Mouse (Mus musculus) testis, adult 2 months (tissue): Measurements from ENCODE around the gene Lgmn. TPM values are rescaled to one million over a fixed set of nuclear protein-coding genes. Genes with fewer than 3 reads are reported as not detected.

Experiments
- H3K27ac ChIP-seq: fragments of 200-500 bp; 2 replicates; pipeline ENCODE4 v1.5.1; 2012; ENCODE audit warnings: low read depth, low read length; ENCODE audit not compliant: control insufficient read depth, insufficient read depth
- H3K27me3 ChIP-seq: fragments of 200-500 bp; 2 replicates; pipeline ENCODE4 v1.6.1; 2012; ENCODE audit warnings: mild to moderate bottlenecking, low read length, moderate library complexity; ENCODE audit not compliant: control insufficient read depth, insufficient read depth
- H3K36me3 ChIP-seq: fragments of 200-500 bp; 2 replicates; pipeline ENCODE4 v1.6.1; 2012; ENCODE audit warnings: mild to moderate bottlenecking, low read length; ENCODE audit not compliant: control insufficient read depth, insufficient read depth
- H3K4me1 ChIP-seq: fragments of 200-500 bp; 2 replicates; pipeline ENCODE4 v1.6.1; 2012; ENCODE audit warnings: low read length; ENCODE audit not compliant: control insufficient read depth, insufficient read depth
- H3K4me3 ChIP-seq: fragments of 200-500 bp; 2 replicates; pipeline ENCODE4 v1.5.1; 2012; ENCODE audit warnings: low read depth, mild to moderate bottlenecking, low read length, moderate library complexity, mixed read lengths; ENCODE audit not compliant: control insufficient read depth
- CTCF ChIP-seq: fragments of 200-500 bp; IDR thresholded peaks from 2 replicates; pipeline ENCODE4 v1.5.1; 2012; ENCODE audit warnings: low read depth, mild to moderate bottlenecking, inconsistent platforms, low read length, moderate library complexity; ENCODE audit not compliant: control insufficient read depth, insufficient read depth, insufficient replicate concordance
- POLR2A ChIP-seq: fragments of 200-500 bp; IDR thresholded peaks from 2 replicates; pipeline ENCODE4 v1.6.1; 2012; ENCODE audit warnings: low read depth, mild to moderate bottlenecking, inconsistent platforms, low read length, moderate library complexity; ENCODE audit not compliant: control insufficient read depth
- polyA plus RNA-seq: library from polyadenylated mRNA; depleted of rRNA; stranded (reverse); fragments of >200 nt; gene quantifications from 2 replicates; pipeline ENCODE4 v1.2.3, GENCODE M21; 2012

The Lgmn gene
- polyA plus RNA-seq, 1 experiment: 39.5 TPM

GRCm38 (mm10) chr12:102422623-102423320 is 16.8 kb downstream of the Lgmn start:
- H3K36me3 ChIP-seq: no peaks in the 10 kb centered on the region
- no peak overlapping the region for H3K27ac ChIP-seq
- H3K4me1 ChIP-seq: no peaks in the 10 kb centered on the region
- no peak for TF ChIP-seq CTCF
- no peak for TF ChIP-seq POLR2A
- H3K27me3 ChIP-seq: no peaks in the 10 kb centered on the region
- no peak overlapping the region for H3K4me3 ChIP-seq

DNA sequence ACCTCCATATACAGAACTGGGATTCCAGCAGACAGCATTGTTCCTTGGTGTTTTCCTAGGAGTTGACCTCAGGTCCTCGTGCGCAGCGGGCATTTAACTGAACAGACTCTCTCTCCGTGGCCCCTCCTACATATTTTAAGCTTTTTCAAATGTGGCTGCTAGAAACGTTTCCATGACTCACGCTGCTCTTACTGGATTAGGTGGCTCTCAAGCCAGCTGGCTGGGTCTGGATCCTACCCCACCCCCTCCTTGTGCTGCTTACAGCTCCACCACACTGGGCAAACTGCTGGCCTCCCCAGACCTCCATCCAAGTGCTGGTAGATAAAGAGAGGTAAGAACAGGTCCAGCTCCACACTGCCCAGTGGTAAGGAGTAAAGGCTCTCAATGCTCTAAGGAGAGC is 17.5 kb downstream of the Lgmn start:
- no peak overlapping the region for H3K4me3 ChIP-seq
- H3K36me3 ChIP-seq: no peaks in the 10 kb centered on the region
- H3K27me3 ChIP-seq: no peaks in the 10 kb centered on the region
- H3K27ac ChIP-seq: no peak overlapping the region
- TF ChIP-seq POLR2A: no peak
- no peak for TF ChIP-seq CTCF
- H3K4me1 ChIP-seq: no peaks in the 10 kb centered on the region

GRCm38 (mm10) chr12:102420168-102420890 is 19.3 kb downstream of the Lgmn start:
- no peaks in the 10 kb centered on the region for H3K36me3 ChIP-seq
- no peaks in the 10 kb centered on the region for H3K4me1 ChIP-seq
- no peak overlapping the region for H3K27ac ChIP-seq
- no peaks in the 10 kb centered on the region for H3K27me3 ChIP-seq
- H3K4me3 ChIP-seq: no peak overlapping the region
- TF ChIP-seq CTCF (no peak), POLR2A (no peak)

DNA sequence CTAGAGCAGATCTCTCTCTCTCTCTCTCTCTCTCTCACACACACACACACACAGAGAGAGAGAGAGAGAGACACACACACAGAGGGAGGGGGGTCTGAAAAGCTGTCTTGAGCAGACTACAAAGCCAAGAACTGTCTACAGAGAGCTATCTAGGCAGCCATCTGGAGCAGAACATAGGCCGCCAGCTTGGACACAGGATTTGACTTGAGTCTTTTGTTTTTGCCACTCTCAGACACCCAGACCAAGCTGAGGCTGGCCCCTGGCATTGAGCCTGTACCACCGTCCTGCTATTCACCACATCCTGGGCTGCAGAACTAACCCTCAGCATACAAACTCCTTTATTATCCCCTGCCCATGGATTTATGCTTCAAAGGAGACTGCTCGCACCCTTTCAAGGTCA is 20.1 kb downstream of the Lgmn start:
- no peaks in the 10 kb centered on the region for H3K27me3 ChIP-seq
- no peak overlapping the region for H3K27ac ChIP-seq
- H3K4me3 ChIP-seq: no peak overlapping the region
- no peaks in the 10 kb centered on the region for H3K4me1 ChIP-seq
- TF ChIP-seq CTCF (no peak), POLR2A (no peak)
- H3K36me3 ChIP-seq: no peaks in the 10 kb centered on the region

DNA sequence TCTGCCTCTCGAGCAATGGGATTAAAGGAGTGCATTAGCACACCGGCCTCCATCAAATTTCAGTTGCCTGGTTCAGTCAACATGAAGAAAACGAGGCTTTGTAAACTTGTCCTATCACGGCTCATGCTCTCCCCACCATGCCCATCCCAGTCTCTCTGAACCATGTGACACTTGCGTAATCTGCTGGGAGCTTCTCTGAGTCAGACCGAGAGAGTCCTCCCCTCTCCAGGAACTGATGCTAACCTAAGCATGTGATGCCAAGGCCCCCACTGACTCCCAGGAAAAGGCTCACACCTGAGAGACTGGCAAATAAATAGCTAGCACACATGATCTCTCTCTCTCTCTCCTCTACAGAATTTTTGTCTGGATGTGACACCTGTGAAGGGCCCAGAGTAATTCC is 21.9 kb downstream of the Lgmn start:
- H3K36me3 ChIP-seq: no peaks in the 10 kb centered on the region
- TF ChIP-seq CTCF: no peak
- no peaks in the 10 kb centered on the region for H3K4me1 ChIP-seq
- H3K4me3 ChIP-seq: no peak overlapping the region
- H3K27ac ChIP-seq: no peak overlapping the region
- H3K27me3 ChIP-seq: no peaks in the 10 kb centered on the region

DNA sequence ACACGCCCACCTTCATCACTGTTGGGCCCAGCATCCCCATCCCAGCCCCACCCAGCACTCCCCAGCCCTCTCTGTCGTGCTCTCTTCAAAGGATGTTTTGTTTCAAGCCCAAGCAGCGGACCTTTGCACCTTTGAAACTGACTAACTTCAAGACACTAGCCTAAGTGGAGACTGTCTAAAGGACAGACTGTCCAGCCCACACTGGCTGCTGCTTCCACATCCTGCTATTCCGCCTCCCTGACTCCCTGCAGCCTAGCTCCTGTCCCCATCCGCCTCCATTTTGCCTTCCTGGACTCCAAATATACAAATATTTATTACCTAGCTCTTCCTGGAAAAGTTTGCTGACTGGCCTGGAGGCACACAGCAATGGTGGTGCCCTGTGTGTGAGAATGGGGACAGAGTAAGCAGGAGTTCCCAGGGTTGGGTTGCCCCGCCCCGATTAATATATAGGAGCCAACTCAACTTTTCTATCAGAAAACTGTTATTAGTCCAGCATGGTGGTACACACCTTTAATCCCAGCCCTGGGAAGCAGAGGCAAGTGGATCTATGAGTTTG is 22.6 kb downstream of the Lgmn start:
- Histone ChIP-seq H3K27me3 (no peaks in the 10 kb centered on the region), H3K27ac (no peak overlapping the region), H3K36me3 (no peaks in the 10 kb centered on the region), H3K4me3 (no peak overlapping the region), H3K4me1 (no peaks in the 10 kb centered on the region)
- TF ChIP-seq CTCF: no peak
- TF ChIP-seq POLR2A: no peak

DNA sequence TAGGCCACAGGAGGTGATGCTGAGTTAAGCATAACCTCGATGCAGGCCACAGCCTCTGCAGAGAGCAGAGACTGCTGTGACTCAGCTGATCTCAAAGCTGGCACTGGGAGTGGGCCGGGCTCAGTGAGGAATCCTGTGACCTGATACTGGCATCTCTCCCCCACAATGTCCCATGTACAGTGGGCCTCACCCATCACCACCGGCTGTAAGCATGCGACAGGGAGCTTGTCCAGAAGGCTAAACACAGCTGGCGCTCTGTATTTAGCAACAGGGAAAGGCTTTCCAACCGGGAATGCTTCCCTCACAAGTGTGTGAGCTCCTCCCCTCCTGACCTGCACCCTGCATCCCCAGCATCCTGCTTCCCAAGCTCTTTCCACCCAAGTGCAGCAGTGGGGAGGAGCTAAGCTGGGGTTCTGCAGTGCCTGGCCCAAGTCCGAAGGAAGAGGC is 23.2 kb downstream of the Lgmn start:
- no peak overlapping the region for H3K4me3 ChIP-seq
- H3K4me1 ChIP-seq: no peaks in the 10 kb centered on the region
- TF ChIP-seq CTCF (no peak), POLR2A (no peak)
- H3K27ac ChIP-seq: no peak overlapping the region
- H3K36me3 ChIP-seq: no peaks in the 10 kb centered on the region
- H3K27me3 ChIP-seq: no peaks in the 10 kb centered on the region
